Comparison of ENCODE assay signal across 25 mouse cellular contexts in genomic region chr19:53400332-53401110, GRCm38 (mm10). TPM values are rescaled to one million over a fixed set of nuclear protein-coding genes. Genes with fewer than 3 reads are reported as not detected.
DNase-seq lines count a peak whose midpoint lies in the region; TF ChIP-seq lines count a peak whose summit lies in the region.
"Had no signal": no experiment of that assay in that cellular context is flagged by ENCODE, and none has a peak within 500 bp of the region (broad histone marks: within the 10 kb centered on the region; RNA-seq: fewer than 3 reads in every experiment).

No protein-coding gene starts in this region.

- H3K36me3 ChIP-seq in thymus, adult 2 months (ENCODE audit: control insufficient read depth, insufficient read depth, low read length) = no peaks in the 10 kb centered on the region
- H3K36me3 ChIP-seq: heart, embryonic 15.5 days; hindbrain, embryonic 12.5 days; limb, embryonic 12.5 days; liver, embryonic 13.5 days; neural tube, embryonic 15.5 days had no signal

- TF ChIP-seq POLR2A in thymus, adult 2 months (IDR thresholded peaks at IDR 0.05; ENCODE audit: control insufficient read depth, extremely low read depth, insufficient read depth, low read length, poor library complexity) = no peak

- no peak overlapping the region for H3K4me3 ChIP-seq in layer of hippocampus, adult 2 months
- H3K4me3 ChIP-seq in thymus, adult 2 months (ENCODE audit: control insufficient read depth, insufficient read depth, low read length) = no peak overlapping the region
- H3K4me3 ChIP-seq: heart, embryonic 15.5 days; hindbrain, embryonic 12.5 days; limb, embryonic 12.5 days; liver, embryonic 13.5 days; megakaryocyte, embryonic 14.5 days; neural tube, embryonic 15.5 days had no signal

- no peaks in the 10 kb centered on the region for H3K4me1 ChIP-seq in thymus, adult 2 months (replicated peaks; ENCODE audit: control insufficient read depth, insufficient read depth, low read length)
- H3K4me1 ChIP-seq: heart, embryonic 15.5 days; hindbrain, embryonic 12.5 days; limb, embryonic 12.5 days; neural tube, embryonic 15.5 days had no signal

- 89% methylated on average over 16 of the region's 16 CpGs for whole genome bisulfite sequencing in thymus, adult 2 months

- H3K27ac ChIP-seq in layer of hippocampus, adult 2 months = no peak overlapping the region
- H3K27ac ChIP-seq in thymus, adult 2 months (ENCODE audit: control insufficient read depth, insufficient read depth, low read length) = no peak overlapping the region
- H3K27ac ChIP-seq: heart, embryonic 15.5 days; hindbrain, embryonic 12.5 days; limb, embryonic 12.5 days; liver, embryonic 13.5 days; neural tube, embryonic 15.5 days had no signal

- DNase-seq in cerebellum, adult 9-10 months = peak; percentile 53
- DNase-seq in cerebellum, adult 8-10 months = no peak
- DNase-seq in layer of hippocampus, adult 2 months (ENCODE audit: low spot score in 2 of 2) = no peak
- DNase-seq in layer of hippocampus, postnatal 10 days (ENCODE audit: low spot score in 2 of 2) = no peak
- DNase-seq in 416B (ENCODE audit: low read depth) = peak; percentile 54
- peak; percentile 50 for DNase-seq in cerebellum, adult 9-11 months
- no peak for DNase-seq in thymus, adult 2 months
- DNase-seq: adrenal gland, postnatal 10 days; B cell, adult 2 months; embryo, embryonic 11 days; forebrain, postnatal 0 days; kidney, adult 18-20 months; kidney, postnatal 25 days; layer of hippocampus, adult 9-11 months; liver, embryonic 13.5 days; lung, postnatal 10 days; midbrain, embryonic 14.5 days; thymus, postnatal 4 days had no signal

- no peaks in the 10 kb centered on the region for H3K27me3 ChIP-seq in thymus, adult 2 months (ENCODE audit: control insufficient read depth, insufficient read depth, low read length)
- H3K27me3 ChIP-seq: heart, embryonic 15.5 days; hindbrain, embryonic 12.5 days; limb, embryonic 12.5 days; liver, embryonic 13.5 days; megakaryocyte, embryonic 14.5 days; neural tube, embryonic 15.5 days had no signal

- peak; percentile 63 for TF ChIP-seq CTCF in layer of hippocampus, adult 2 months (conservative IDR thresholded peaks at IDR 0.05)
- TF ChIP-seq CTCF in thymus, adult 2 months (IDR thresholded peaks at IDR 0.05; ENCODE audit: borderline replicate concordance, control insufficient read depth, extremely low read depth, insufficient read depth, low read length, poor library complexity) = no peak

RNA-seq across cellular contexts. Expression of gene Smndc1, which starts 10.1 kb away (rescaled TPM):
- 10 to 100 TPM; 39.9 to 40.7 TPM for total RNA-seq in layer of hippocampus, adult 2 months (2021)
- total RNA-seq in layer of hippocampus, postnatal 10 days (2021) = 10 to 100 TPM; 37.2 to 38.9 TPM
- polyA plus RNA-seq in thymus, adult 2 months (2012; rRNA removed) = 6.7 and 6.8 TPM in 2 replicates

RNA-seq across cellular contexts. Expression of gene Gm10197, which starts 29.0 kb away (rescaled TPM):
- not detected for total RNA-seq in layer of hippocampus, adult 2 months (2021)
- total RNA-seq in layer of hippocampus, postnatal 10 days (2021) = not detected
- not detected in 2 replicates for polyA plus RNA-seq in thymus, adult 2 months (2012; rRNA removed)
- total RNA-seq: adrenal gland, postnatal 10 days; forebrain, postnatal 0 days had no signal
- polyA plus RNA-seq: embryonic facial prominence, embryonic 14.5 days; forebrain, postnatal 0 days; gonadal fat pad, adult 2 months; heart, embryonic 15.5 days; hindbrain, embryonic 12.5 days; limb, embryonic 12.5 days; liver, embryonic 13.5 days; neural tube, embryonic 15.5 days had no signal

Comparison
In these comparisons a context has a peak if more than half of its experiments do, and no peak if none do; other contexts are left out.
1. DNase-seq: peak in cerebellum, adult 9-10 months (single experiment), 416B (single experiment) and cerebellum, adult 9-11 months (single experiment); none in cerebellum, adult 8-10 months (single experiment), layer of hippocampus, adult 2 months (0 of 2), layer of hippocampus, postnatal 10 days (0 of 2) and thymus, adult 2 months (single experiment).